Mouse (Mus musculus) cerebellum, postnatal 36 days (tissue): ENCODE results near the gene Mmaa.
A peak's percentile ranks its signal among the peaks of the same experiment; 100 is the strongest.

Source experiments
- DNase-seq, 2 experiments: peaks; one replicate each; pipeline ENCODE4 v3.0.0; 2021 to 2022; ENCODE audit warnings: mixed read lengths in 2 of 2

Gene Mmaa

DNA sequence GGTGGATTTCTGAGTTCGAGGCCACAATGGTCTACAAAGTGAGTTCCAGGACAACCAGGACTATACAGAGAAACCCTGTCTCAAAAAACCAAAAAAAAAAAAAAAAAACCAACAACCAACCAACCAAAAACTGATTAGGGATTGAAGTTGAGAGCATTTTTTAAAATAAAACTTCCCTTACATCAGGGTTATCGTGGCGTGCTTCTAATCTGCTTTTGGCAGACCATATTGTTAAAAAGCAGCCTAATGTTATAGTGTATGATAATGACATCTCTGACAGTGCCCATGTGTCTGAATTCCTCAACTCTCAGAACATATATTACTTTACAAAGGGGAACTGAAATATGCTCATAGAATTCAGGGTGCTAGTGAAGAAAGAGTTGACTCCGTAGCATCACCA, 6.5 kb downstream of the Mmaa start:
- DNase-seq: no peak

DNA sequence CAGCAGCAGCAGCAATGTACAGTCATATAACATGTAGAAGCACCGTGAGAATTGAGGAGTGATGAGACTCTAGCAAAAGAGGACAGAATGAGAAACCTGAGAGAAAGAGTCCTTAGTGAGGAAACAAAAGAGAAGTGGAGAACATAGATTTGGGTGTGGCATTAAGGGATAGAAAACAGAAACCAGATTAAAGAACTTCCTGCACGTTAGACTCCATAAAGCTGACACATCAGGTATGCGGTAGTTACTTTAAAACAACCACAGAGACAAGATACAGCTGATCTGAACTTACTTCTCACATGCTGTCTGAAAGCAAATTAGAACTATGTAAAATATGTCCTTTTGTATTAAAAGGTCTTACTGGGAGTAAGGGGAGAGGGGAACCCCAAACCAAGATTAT, 8.3 kb downstream of the Mmaa start:
- no peak for DNase-seq

DNA sequence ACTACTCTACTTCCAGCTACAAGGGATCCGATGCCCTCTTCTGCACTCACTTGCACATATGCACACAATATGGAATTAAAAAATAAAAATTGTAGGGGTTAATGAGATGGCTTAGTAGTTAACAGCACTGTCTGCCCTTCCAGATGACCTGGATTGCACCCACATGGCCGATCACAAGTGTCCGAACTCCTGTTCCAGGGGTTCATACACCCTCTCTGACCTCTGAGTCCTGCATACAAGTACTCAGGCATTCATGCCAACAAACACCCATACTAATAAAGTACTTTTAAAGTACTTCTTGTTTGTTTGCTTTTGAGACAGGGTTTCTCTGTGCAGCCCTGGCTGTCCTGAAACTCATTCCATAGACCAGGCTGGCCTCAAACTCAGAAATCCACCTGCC, 10.1 kb downstream of the Mmaa start:
- no peak for DNase-seq

DNA sequence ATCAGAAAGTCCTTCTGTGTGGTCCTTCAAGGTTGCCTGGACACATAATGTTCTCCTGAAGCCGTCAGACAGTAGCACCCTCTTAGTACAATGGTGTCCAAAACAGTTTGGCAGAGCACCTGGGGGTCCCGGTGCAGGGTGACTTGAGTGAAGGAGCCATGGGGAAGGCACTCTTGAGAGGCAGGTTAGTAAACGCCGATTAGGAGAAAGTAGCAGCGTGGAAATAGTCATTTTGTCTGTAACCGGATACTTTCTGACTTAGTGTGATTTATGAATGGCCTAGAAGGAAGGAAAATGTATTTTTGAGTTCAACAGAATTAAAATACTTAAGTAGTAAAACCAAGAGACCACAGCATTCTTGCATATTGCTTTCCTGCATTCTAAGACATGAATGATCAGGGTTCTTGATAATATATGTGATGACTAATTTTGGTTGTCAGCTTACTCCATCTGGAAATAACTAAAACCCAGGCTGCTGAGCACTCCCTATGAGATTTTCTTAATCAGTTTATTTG, 13.3 kb downstream of the Mmaa start:
- no peak for DNase-seq

DNA sequence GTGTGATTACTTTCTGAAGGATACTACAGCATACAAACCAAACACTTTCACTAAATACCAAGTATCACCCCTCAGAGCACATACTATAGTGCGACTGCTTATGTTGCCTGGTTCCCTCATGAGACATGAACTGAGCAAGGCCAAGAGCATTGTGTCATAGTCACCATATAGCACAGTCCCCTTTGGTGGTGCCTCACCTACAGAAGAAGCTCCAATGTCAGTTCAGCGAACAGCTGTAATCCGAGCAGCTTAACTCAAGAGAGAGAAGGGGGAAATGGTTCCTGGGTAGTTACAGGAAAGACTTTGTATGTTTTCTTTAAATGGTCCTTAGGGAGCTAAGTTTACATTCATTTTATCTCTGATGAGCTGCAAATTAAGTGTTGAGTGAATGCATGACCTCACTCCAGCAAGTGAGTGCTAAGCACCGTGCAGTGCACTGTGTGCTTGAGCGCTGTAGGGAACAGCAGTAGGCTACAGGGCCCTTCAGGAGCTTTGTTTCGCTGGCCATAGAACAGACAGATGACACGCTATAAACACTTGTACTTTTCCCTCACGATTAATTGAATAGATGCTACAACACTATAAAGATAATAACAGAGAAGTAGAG, 17.4 kb downstream of the Mmaa start:
- DNase-seq: no peak

DNA sequence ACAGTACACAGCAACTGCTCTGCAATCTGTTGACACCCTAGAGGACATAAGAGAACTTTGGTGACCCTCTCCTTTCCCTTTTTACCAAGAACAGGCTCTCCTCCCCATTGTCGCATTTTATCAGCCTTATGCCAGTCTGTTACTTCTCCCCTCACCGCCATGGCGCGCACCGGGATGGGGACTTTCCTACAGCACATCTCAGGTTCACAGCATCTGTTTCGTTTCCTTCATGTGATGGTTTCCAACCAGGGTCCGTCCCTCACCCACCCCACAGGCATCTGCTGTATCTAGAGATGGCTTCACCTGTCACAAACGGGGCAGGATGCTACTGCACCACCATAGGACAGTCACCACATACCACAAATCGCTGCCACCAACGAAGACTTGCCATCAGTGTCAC, 19.8 kb downstream of the Mmaa start:
- no peak for DNase-seq

DNA sequence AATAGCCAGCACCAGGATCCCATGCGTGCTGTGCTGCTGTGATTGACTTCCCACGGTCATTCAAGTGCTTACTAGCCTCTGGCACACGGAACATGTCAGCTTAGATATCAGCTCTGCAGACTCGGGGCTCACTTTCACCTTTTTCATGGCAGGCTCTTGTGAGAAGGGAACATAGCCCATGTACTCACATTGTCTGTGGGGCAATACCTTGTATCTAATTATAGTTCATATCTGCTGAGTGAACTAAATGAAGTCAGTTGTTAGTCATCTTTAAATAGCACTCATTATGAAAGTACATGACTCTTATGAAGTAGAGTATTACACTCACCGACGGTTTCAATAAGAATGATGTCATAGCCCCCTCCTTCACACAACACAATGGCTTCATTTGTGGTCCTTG, 21.0 kb downstream of the Mmaa start:
- DNase-seq: no peak

DNA sequence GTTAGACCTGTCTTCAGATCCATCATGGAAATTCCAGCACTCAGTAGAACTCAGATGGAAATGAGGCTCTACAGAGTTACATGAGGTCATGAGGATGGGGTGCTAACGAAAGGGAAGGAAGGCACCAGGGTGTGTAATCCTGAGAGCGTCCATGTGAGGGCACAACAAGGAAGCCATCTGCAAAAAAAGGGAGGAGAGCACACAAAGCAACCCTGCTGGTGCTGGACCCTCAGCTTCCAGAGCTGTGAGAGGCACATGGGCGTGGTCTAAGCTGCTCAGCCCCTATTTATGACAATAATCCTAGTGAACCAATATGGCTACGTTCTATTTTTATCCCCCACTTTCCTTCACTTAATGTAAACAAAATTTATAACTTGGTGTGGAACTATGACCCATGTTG, 22.1 kb downstream of the Mmaa start:
- DNase-seq: no peak

DNA sequence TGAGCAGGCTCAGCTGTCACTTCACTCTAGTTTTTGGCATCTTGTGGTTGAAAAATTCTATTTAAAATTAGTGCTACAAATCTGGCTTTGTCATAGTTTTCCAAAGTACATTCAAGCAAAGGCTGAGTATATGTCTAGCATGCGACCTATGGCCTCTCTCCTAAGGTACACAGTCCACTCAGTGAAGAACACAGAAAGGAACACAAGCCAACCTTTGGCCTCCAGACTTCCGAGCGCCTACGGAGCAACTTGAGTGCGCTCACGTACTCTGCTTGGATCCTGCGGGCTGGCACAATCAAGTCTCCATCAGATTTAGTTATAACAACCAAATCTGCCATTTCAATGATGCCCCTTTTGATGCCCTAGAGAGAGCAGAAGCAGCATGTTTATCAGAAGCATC, 25.8 kb downstream of the Mmaa start:
- DNase-seq: no peak

DNA sequence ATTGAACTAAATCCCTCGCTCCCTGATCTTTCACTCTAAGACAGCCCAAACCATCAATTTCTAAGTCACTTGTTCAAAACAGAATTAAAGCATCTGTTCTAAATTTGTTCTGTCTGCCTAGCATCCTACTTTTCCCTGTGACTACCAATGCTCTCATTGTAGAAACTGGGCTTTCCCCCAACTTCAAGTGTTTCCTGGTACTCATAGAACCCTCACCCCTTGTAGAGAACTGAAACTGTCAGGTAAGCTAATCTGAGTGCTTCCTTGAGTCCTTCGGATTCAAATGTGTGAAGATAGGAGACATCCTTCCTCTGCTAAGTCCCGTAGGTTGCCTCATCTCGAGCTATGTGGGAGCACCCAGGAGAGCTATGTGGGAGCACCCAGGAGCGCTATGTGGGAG, 32.8 kb downstream of the Mmaa start:
- DNase-seq: no peak

DNA sequence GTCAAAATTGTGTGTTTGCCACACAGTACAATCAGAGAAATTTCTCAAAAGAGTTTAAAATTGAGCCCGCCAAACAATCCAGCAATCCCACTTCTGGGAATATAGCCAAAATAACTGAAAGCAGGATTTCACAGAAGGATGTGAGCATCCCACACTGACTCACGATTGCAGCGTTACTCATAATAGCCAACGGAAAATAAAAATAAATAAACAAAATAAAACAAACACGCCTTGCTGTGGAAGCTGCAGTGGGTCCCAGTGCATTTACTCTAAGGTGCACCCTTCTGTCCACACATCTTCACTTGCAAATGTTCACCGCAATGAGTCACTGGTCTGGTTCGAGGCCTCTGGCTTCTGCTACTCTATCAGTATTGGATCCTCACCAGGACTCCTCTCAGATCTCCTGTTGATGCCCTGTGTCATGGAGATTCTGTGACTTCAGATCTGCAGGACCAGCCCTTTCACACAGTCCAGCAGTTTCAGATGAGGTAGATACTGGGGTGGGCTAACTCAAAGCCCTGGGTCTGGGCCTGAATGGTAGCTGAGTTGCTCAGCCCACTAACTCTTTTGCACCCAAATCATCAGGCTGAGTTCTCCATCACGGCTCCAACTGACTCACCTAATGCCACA, 38.5 kb downstream of the Mmaa start:
- no peak for DNase-seq

DNA sequence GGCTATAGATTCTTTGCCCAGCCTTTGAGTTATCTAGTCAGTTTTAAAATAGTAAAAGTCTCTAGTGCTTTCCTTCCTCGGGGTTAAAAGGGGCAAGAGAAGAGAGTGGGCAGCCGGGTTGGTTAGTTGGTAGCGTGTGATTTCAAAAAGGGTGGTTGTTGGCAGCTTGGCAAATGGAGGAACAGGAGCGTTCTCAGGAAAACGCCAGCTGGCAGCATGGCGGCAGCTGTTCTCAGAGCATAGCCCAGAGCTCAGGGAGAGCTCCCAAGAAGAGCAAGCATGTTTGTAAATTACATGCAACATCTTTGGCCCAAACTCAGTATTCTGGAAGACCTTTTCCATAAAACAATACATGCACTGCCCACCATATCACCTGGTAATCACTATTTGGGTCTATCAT, 41.0 kb downstream of the Mmaa start:
- DNase-seq: no peak

DNA sequence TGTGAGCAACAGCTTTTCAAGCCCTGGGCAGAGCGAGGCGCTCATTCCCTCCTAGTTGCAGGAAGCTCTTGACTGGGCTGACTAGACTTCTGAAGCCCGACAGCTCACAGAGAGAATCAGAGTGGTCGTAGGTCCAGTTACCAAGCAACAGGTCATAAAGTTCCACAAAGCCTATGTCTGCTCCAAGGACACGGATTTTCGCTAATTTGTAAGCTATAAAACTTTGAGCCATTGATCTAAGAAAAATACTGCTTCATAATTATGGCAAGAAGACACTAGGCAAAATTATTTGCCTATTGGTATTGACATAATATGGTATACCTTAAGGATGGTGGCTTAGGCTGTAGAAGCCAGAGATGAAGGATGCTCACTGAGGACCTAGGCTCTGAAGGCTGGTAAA, 46.3 kb downstream of the Mmaa start, which contains the start of gene 1700011L22Rik:
TSS of gene 1700011L22Rik (minus strand) at position 101 of the 400 bp plus-strand sequence.
- DNase-seq: no peak

DNA sequence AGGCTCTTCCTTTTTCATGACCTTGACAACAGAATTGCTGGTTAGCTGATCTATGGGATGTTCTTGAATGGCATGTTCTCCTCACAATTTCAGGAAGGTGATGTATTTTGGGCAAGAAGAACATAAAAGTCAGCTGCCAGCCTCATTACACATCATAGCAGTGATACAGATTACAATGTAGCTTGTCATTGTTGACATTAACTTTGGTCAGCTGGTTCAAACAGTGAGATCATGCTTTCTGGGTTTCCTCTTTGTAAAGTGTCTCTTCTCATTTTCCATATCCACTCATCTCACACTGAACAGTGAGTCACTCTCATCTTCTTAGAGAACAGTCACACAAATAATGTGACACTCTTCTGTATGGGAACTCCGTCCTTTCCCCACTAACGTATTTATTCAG, 51.3 kb downstream of the Mmaa start:
- no peak for DNase-seq

DNA sequence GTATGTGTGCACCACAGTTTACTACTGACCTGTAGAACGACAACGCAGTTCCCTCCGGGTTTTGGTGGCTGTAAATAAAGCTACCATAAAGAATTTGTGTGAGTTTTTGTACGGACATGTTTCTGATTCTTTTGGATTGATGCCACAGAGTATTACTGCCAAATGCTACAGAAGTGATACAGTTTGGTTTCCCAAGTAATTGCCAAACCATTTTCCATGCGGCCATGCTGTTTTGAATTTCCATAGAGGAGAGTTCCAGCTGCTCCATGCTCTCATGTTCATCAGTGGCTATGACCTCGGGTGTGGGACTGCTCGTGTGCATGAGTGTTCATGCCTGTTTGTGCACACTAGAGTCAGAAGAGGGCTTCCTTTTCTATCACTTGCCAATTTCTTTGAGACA, 54.7 kb downstream of the Mmaa start:
- no peak for DNase-seq

DNA sequence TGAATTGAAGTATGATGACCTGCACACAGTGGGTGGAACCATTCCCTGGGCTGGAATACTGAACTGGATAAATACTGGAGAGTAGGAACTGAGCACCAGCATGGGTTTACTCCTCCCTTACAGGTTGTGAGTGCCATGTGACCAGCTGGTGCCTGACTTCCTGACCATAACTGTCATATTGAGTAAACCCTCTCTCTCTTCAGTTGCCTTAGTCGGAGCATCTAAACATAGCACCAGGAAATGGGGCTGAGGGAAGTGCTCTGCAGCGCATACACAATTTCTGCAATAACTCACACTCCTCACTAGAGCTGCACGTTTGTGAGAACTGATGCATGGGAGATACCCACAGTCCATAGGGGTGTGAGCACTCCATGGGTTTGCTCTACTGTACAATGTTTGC, 55.4 kb downstream of the Mmaa start:
- DNase-seq: no peak

DNA sequence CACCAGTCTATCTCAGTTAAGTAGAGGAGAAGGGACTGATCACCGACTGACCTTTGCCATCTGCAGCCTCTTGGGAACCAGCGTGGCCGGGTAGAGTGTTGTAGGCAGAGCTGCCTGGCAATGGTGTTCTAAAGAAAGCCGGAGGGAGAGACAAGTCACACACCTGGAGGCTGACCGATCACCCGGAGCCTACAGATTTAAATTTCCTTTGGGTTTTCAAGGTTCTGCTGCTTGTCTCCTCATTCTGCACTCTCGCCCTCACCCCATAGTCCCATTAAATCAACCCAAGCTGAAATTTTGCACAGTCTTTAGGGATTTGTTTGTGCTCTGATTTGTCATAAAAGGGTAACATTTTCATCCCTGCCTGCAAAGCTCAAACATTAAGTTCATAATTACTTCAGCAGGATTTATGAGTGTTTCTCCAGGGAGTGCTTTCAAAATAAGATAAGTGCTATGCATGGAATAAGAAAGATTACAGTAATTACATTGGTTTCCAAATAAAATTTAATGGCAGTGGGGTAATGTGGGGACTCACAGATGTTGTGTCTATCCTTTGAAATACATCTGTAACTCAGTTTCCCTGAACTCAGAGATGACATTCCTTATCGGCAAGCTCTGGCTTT, 65.4 kb downstream of the Mmaa start:
- DNase-seq: no peak

DNA sequence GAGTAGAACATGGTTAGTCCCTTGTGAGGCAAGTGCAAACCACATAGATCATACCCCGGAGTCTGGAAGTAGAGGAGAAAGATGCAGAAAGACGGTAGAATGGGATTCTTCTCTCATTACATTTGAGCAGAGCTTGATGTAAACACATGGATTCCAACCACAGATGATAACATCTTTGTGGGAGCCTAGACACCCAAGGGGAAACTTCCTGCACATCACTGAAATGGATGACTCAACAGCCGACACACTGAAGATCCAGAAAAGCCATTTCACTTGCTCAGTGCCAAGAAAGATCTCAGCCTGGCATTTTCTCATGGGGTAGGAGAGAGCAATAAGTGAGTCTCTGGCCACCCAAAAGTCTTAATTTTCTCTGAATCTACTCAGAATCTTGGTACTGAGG, 66.8 kb downstream of the Mmaa start:
- no peak for DNase-seq

DNA sequence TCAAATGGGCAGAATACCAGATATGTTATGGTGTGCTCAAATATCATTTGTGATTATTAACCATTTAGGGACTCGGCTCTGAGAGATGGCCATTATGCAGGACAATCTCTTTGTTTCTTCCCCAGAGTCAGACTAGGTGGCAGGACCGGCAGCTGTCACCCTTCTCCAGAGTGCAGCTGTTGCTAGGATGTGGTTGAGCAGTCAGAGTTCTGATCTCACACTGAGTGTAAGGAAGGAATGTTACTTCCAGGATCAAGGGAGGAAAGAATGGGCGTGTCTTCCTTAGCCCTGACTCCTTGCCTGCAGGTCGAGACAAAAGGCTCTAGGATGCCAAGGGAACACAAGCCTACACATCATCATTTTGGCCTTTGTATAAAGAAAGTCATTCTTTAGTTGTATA, 67.5 kb downstream of the Mmaa start:
- DNase-seq: no peak

DNA sequence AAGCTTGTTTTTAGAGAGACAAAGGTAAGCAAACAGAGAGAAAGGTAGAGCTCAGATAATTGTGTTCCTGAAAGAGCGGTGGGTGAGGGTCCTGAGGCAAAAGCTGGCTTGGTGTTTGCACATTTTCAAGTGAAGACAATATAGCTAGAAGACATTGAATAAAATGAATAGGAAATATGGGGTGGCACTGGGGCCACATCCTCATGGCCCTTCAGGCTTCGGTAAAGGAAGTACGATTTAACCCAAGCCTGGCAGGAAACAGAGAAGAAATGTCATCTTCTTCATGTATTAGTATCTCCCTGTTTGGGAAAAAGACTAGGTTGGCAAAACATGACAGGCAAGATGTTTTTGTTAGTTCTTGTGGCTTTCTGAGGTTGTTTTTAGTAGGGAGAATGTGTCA, 68.7 kb downstream of the Mmaa start:
- DNase-seq: no peak

DNA sequence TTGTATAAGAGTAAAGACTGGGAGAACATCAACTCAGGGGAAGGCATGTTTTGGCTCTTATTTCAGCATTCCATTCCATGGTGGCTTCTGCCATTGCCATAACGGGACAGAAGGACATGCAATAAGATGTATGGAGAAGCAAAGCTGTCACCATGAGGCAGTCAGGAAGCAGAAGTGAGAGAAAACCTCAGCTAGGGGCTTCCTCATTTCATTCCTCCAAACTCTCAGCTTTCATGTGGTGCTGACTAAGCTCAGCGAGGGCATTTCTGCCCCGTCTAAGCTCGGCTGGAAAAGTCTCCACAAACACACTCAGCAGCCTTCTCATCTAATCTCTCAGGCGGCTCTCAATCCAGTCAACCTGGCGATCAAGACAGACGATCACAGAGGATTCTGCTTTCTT, 69.2 kb downstream of the Mmaa start:
- no peak for DNase-seq

DNA sequence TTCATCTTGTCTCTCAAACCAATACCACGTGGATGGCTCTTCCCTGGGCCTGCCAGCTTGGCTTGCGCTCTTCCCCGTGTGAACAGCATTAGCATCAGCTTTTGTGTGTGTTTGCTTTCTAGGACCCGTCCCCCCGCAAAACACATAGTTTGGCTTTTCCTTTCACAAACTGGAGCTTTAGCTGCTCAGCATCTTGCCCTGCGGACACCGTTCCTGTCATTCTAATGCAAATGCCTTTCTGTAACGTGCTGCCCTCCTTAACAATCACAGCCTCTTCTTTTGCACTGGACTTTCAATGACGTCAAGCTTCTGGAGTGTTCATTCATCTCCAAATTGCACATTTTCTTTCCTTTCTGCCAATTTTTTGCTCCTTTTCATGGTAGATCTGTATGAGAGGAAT, 70.4 kb downstream of the Mmaa start:
- DNase-seq: no peak

DNA sequence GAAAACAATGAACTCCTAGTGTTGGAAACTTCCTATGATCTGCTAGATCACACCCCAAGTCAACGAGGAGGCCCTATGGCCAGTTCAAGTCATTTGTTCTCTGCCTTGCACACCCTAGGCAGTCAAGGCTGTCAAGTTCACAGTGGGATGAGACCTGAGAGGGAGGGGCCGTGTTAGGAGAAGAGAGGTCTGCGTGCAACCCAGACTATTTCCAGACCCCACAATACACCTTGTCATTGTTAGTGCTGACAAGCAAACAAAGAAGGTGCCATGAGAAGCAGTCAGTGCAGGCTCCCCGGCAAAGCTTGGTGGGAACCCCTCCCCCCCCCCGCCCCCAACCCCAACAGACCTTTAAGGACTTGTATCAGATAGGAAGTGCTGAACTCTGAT, 72.0 kb downstream of the Mmaa start:
- peak in 1 of 2 experiments; percentile 19 for DNase-seq

DNA sequence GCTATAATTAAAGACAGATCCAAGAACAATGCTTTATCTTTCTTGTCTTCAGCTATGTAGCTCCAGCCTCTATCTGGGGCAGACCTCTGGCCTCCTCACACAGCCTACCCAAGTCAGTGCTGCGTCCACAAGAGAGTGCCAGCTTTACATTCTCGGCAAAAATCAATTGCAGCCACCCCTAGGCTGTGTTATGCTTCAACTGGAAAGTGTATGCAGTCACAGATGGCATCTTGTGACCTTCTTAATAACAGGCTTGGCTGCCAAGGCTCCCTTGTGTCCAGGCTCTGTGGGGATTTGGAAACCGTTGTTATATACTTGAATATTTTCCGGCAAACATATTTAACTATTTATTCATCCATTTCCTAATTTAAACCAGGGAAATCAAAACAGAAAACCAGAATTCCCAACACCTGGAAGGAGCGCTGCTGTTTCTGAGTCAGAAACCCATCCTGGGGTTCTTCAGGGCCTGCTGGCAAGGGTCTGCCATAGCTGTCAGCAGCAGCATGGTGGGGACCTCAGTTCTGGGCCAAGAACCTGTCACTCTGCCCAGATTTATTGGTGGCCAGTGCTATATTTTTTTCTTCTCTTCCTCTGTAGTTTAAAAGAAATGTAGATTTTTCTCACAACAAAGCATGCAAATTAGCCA, 72.5 kb downstream of the Mmaa start:
- DNase-seq: peak; percentile 59 to 68
